ENCODE assay signal across 8 mouse cellular contexts in genomic region chr17:49428751-49429415, GRCm38 (mm10). TPM values are rescaled to one million over a fixed set of nuclear protein-coding genes. Genes with fewer than 3 reads are reported as not detected.
A peak's percentile ranks its signal among the peaks of the same experiment; 100 is the strongest.
DNase-seq lines count a peak whose midpoint lies in the region; ATAC-seq lines count a peak whose summit lies in the region.

No protein-coding gene starts in this region.

- no peak for ATAC-seq in forebrain, embryonic 15.5 days (replicated peaks)
- no peak; the same call in 1 of the 2 replicates for ATAC-seq in intestine, embryonic 14.5 days (replicated peaks; ENCODE audit: low FRiP score, low TSS enrichment, low read depth)
- peak; percentile 19; the same call in 1 of the 2 replicates for ATAC-seq in lung, embryonic 15.5 days (ENCODE audit: borderline replicate concordance, extremely low read depth, low FRiP score, low TSS enrichment)

- no peaks in the 10 kb centered on the region for H3K36me3 ChIP-seq in forebrain, embryonic 15.5 days
- 0 out of 2 replicates have a peak, but pooled peaks cover 9% of the 10 kb centered on the region for H3K36me3 ChIP-seq in intestine, embryonic 14.5 days (ENCODE audit: control insufficient read depth, insufficient read depth, low read length)
- 0 out of 2 replicates have a peak, but pooled peaks cover 2% of the 10 kb centered on the region for H3K36me3 ChIP-seq in lung, embryonic 15.5 days

- peak overlapping the region; percentile 90 for H3K4me2 ChIP-seq in forebrain, embryonic 15.5 days (replicated peaks)
- H3K4me2 ChIP-seq in intestine, embryonic 14.5 days (ENCODE audit: low read length) = peak overlapping the region; percentile 97
- peak overlapping the region; percentile 82 for H3K4me2 ChIP-seq in lung, embryonic 15.5 days

- peak overlapping the region; percentile 58 for H3K4me3 ChIP-seq in forebrain, embryonic 15.5 days
- H3K4me3 ChIP-seq in intestine, embryonic 14.5 days (ENCODE audit: low read depth, low read length) = peak overlapping the region; percentile 81
- H3K4me3 ChIP-seq in lung, embryonic 15.5 days = peak overlapping the region; percentile 83

- H3K4me1 ChIP-seq in forebrain, embryonic 15.5 days = peaks cover 29% of the 10 kb centered on the region
- peaks cover 19% of the 10 kb centered on the region for H3K4me1 ChIP-seq in intestine, embryonic 14.5 days (replicated peaks; ENCODE audit: control insufficient read depth, insufficient read depth, low read length)
- H3K4me1 ChIP-seq in lung, embryonic 15.5 days = peaks cover 39% of the 10 kb centered on the region

- DNase-seq in gastrocnemius, adult 8-10 months (ENCODE audit: low spot score in 2 of 2) = peak; percentile 32 to 57
- DNase-seq in gastrocnemius, postnatal 10 days = no peak
- DNase-seq in brain, adult 2 months (ENCODE audit: low read depth, low spot score) = peak; percentile 46
- peak; percentile 66 for DNase-seq in intestine, embryonic 14.5 days (ENCODE audit: low spot score)
- peak; percentile 31 to 71 for DNase-seq in spleen, postnatal 4 days (ENCODE audit: low spot score in 2 of 2)
- no peak for DNase-seq in left cerebral cortex, postnatal 10 days (ENCODE audit: extremely low spot score in 1 of 2, low spot score in 2 of 2)

- 75% methylated on average over 13 of the region's 13 CpGs for WGBS in forebrain, embryonic 15.5 days
- WGBS in intestine, embryonic 14.5 days = 29% methylated on average over 13 of the region's 13 CpGs
- WGBS in lung, embryonic 15.5 days = 11% methylated on average over 13 of the region's 13 CpGs

- no peaks in the 10 kb centered on the region for H3K9me3 ChIP-seq in forebrain, embryonic 15.5 days
- no peaks in the 10 kb centered on the region for H3K9me3 ChIP-seq in intestine, embryonic 14.5 days (ENCODE audit: control insufficient read depth, low read length)
- H3K9me3 ChIP-seq in lung, embryonic 15.5 days = no peaks in the 10 kb centered on the region

- no peaks in the 10 kb centered on the region for H3K27me3 ChIP-seq in forebrain, embryonic 15.5 days
- no peaks in the 10 kb centered on the region for H3K27me3 ChIP-seq in intestine, embryonic 14.5 days (replicated peaks; ENCODE audit: control insufficient read depth, insufficient read depth, low read length)
- no peaks in the 10 kb centered on the region for H3K27me3 ChIP-seq in lung, embryonic 15.5 days

- H3K27ac ChIP-seq in forebrain, embryonic 15.5 days (replicated peaks) = no peak overlapping the region
- H3K27ac ChIP-seq in intestine, embryonic 14.5 days (ENCODE audit: low read depth) = peak overlapping the region; percentile 40; the same call in 1 of the 2 replicates
- H3K27ac ChIP-seq in lung, embryonic 15.5 days = peak overlapping the region; percentile 74

- peak overlapping the region; percentile 82 for H3K9ac ChIP-seq in forebrain, embryonic 15.5 days (replicated peaks)
- H3K9ac ChIP-seq in intestine, embryonic 14.5 days (ENCODE audit: low read length) = peak overlapping the region; percentile 85
- H3K9ac ChIP-seq in lung, embryonic 15.5 days = peak overlapping the region; percentile 87

- intact Hi-C loops in left cerebral cortex, postnatal 10 days (cut with DNase I) = no loop called here

RNA-seq across cellular contexts. Expression of gene Mocs1, which starts 0.7 kb away (rescaled TPM):
- 10 to 100 TPM; 17.6 to 26.4 (median 19.8) TPM for total RNA-seq in gastrocnemius, adult 8-10 months (2022)
- total RNA-seq in gastrocnemius, postnatal 10 days (2021) = 10 to 100 TPM; 14.6 to 15.9 TPM
- 3.0 and 4.1 TPM in 2 replicates for polyA plus RNA-seq in forebrain, embryonic 15.5 days (2015; fragmentation: Nextera tagmentation; extraction: Ambion mirVana)
- polyA plus RNA-seq in intestine, embryonic 14.5 days (2014; fragmentation: Nextera tagmentation; extraction: Ambion mirVana) = 7.8 and 8.7 TPM in 2 replicates
- polyA plus RNA-seq in lung, embryonic 15.5 days (2015; fragmentation: Nextera tagmentation; extraction: Ambion mirVana) = 5.2 and 6.2 TPM in 2 replicates
- 10 to 100 TPM; 10.6 to 11.5 TPM for total RNA-seq in left cerebral cortex, postnatal 10 days (2021)

Comparison
In these comparisons a context has a peak if more than half of its experiments do, and no peak if none do; other contexts are left out.
1. DNase-seq: peak in gastrocnemius, adult 8-10 months (2 of 2), brain, adult 2 months (single experiment), intestine, embryonic 14.5 days (single experiment) and spleen, postnatal 4 days (2 of 2); none in gastrocnemius, postnatal 10 days (single experiment) and left cerebral cortex, postnatal 10 days (0 of 2).
2. Peak in every context shown above with its lines, with median percentiles within 50 percentile points of each other: H3K4me2 ChIP-seq, H3K4me3 ChIP-seq and H3K9ac ChIP-seq.